Mouse (Mus musculus) megakaryocyte, embryonic 14.5 days (primary cell): ENCODE data around the gene Cers6. TPM values are rescaled to one million over a fixed set of nuclear protein-coding genes. Genes with fewer than 3 reads are reported as not detected.

Experiments used
- H3K27me3 ChIP-seq: replicated peaks from 2 replicates; pipeline ENCODE3; 2012; ENCODE audit warnings: inconsistent platforms
- H3K36me3 ChIP-seq: replicated peaks from 2 replicates; pipeline ENCODE3; 2012; ENCODE audit warnings: low read length, inconsistent platforms, mixed read lengths
- H3K4me1 ChIP-seq: 2 replicates; pipeline ENCODE4 v1.6.1; 2012; ENCODE audit warnings: inconsistent platforms
- H3K4me3 ChIP-seq: replicated peaks from 2 replicates; pipeline ENCODE3; 2012; ENCODE audit warnings: moderate library complexity, mild to moderate bottlenecking, inconsistent platforms
- H3K9me3 ChIP-seq: 2 replicates; pipeline ENCODE4 v1.6.1; 2012; ENCODE audit warnings: inconsistent platforms
- FLI1 ChIP-seq: IDR thresholded peaks from 2 replicates; pipeline ENCODE4 v1.6.1; 2012; ENCODE audit warnings: low read length, inconsistent platforms, mixed read lengths
- GATA1 ChIP-seq: IDR thresholded peaks from 3 replicates; pipeline ENCODE4 v1.6.1; 2012; ENCODE audit warnings: mixed read lengths, low read length, inconsistent platforms, borderline replicate concordance
- polyA plus RNA-seq: library from polyadenylated mRNA; stranded (reverse); fragments of >175 nt; gene quantifications from 2 replicates; pipeline ENCODE4 v1.2.3, GENCODE M21; 2012; ENCODE audit warnings: low replicate concordance; ENCODE audit not compliant: insufficient read depth

Gene Cers6
- polyA plus RNA-seq, 1 experiment: 3.2 TPM

GRCm38 (mm10) chr2:69021516-69021915 lies 160.3 kb downstream of the Cers6 start:
- H3K27me3 ChIP-seq: no peaks in the 10 kb centered on the region
- no peaks in the 10 kb centered on the region for H3K36me3 ChIP-seq
- no peak overlapping the region for H3K4me3 ChIP-seq
- no peaks in the 10 kb centered on the region for H3K9me3 ChIP-seq
- no peak for TF ChIP-seq GATA1
- TF ChIP-seq FLI1: no peak
- H3K4me1 ChIP-seq: peaks cover 35% of the 10 kb centered on the region

GRCm38 (mm10) chr2:69024856-69025255 lies 163.6 kb downstream of the Cers6 start:
- H3K9me3 ChIP-seq: no peaks in the 10 kb centered on the region
- peaks cover 41% of the 10 kb centered on the region for H3K4me1 ChIP-seq
- no peak for TF ChIP-seq GATA1
- no peaks in the 10 kb centered on the region for H3K27me3 ChIP-seq
- H3K4me3 ChIP-seq: no peak overlapping the region
- peaks cover 9% of the 10 kb centered on the region for H3K36me3 ChIP-seq

GRCm38 (mm10) chr2:69032562-69032961 lies 171.3 kb downstream of the Cers6 start:
- no peaks in the 10 kb centered on the region for H3K27me3 ChIP-seq
- no peak overlapping the region for H3K4me3 ChIP-seq
- TF ChIP-seq FLI1: no peak
- TF ChIP-seq GATA1: no peak
- peaks cover 13% of the 10 kb centered on the region for H3K36me3 ChIP-seq
- H3K4me1 ChIP-seq: peaks cover 26% of the 10 kb centered on the region
- H3K9me3 ChIP-seq: no peaks in the 10 kb centered on the region

- peaks cover 22% of the 10 kb centered on the region for H3K4me1 ChIP-seq
- no peaks in the 10 kb centered on the region for H3K27me3 ChIP-seq
- TF ChIP-seq GATA1: no peak
- no peak for TF ChIP-seq FLI1
- peaks cover 4% of the 10 kb centered on the region for H3K36me3 ChIP-seq
- no peak overlapping the region for H3K4me3 ChIP-seq
- H3K9me3 ChIP-seq: no peaks in the 10 kb centered on the region
Measured at GRCm38 (mm10) chr2:69035457-69035856, 174.2 kb downstream of the Cers6 start.

- peaks cover 15% of the 10 kb centered on the region for H3K4me1 ChIP-seq
- no peak overlapping the region for H3K4me3 ChIP-seq
- no peak for TF ChIP-seq GATA1
- TF ChIP-seq FLI1: no peak
- H3K27me3 ChIP-seq: no peaks in the 10 kb centered on the region
- H3K36me3 ChIP-seq: no peaks in the 10 kb centered on the region
- no peaks in the 10 kb centered on the region for H3K9me3 ChIP-seq
Measured at GRCm38 (mm10) chr2:69037362-69037761, 176.1 kb downstream of the Cers6 start.

GRCm38 (mm10) chr2:69042327-69043106 lies 181.3 kb downstream of the Cers6 start:
- Histone ChIP-seq H3K9me3 (no peaks in the 10 kb centered on the region), H3K36me3 (peaks cover 6% of the 10 kb centered on the region), H3K4me1 (peaks cover 24% of the 10 kb centered on the region), H3K4me3 (no peak overlapping the region), H3K27me3 (no peaks in the 10 kb centered on the region)
- no peak for TF ChIP-seq FLI1
- no peak for TF ChIP-seq GATA1

GRCm38 (mm10) chr2:69043431-69044118 lies 182.3 kb downstream of the Cers6 start:
- H3K27me3 ChIP-seq: no peaks in the 10 kb centered on the region
- peaks cover 32% of the 10 kb centered on the region for H3K4me1 ChIP-seq
- peaks cover 11% of the 10 kb centered on the region for H3K36me3 ChIP-seq
- peak overlapping the region; percentile 64 for H3K4me3 ChIP-seq
- TF ChIP-seq GATA1 (no peak), FLI1 (no peak)
- H3K9me3 ChIP-seq: no peaks in the 10 kb centered on the region

- Histone ChIP-seq H3K36me3 (peaks cover 15% of the 10 kb centered on the region), H3K4me3 (no peak overlapping the region), H3K27me3 (no peaks in the 10 kb centered on the region), H3K4me1 (peaks cover 50% of the 10 kb centered on the region), H3K9me3 (no peaks in the 10 kb centered on the region)
- TF ChIP-seq FLI1: no peak
- no peak for TF ChIP-seq GATA1
Measured at GRCm38 (mm10) chr2:69045926-69046325, 184.7 kb downstream of the Cers6 start.

- TF ChIP-seq FLI1: no peak
- TF ChIP-seq GATA1: no peak
Measured at GRCm38 (mm10) chr2:69047297-69047696, 186.1 kb downstream of the Cers6 start.

GRCm38 (mm10) chr2:69047805-69048204 lies 186.6 kb downstream of the Cers6 start:
- H3K27me3 ChIP-seq: no peaks in the 10 kb centered on the region
- H3K9me3 ChIP-seq: no peaks in the 10 kb centered on the region

More at GRCm38 (mm10) chr2:69047297-69047696, 186.1 kb downstream of the Cers6 start:
- Histone ChIP-seq H3K36me3 (peaks cover 19% of the 10 kb centered on the region), H3K4me1 (peaks cover 51% of the 10 kb centered on the region), H3K27me3 (no peaks in the 10 kb centered on the region), H3K4me3 (no peak overlapping the region), H3K9me3 (no peaks in the 10 kb centered on the region)

More at GRCm38 (mm10) chr2:69047805-69048204, 186.6 kb downstream of the Cers6 start:
- Histone ChIP-seq H3K36me3 (peaks cover 21% of the 10 kb centered on the region), H3K4me1 (peaks cover 48% of the 10 kb centered on the region), H3K4me3 (no peak overlapping the region)
- TF ChIP-seq GATA1 (no peak), FLI1 (no peak)
